Mouse (Mus musculus) limb, embryonic 12.5 days (tissue): ENCODE data around the gene Vmn2r7. TPM values are rescaled to one million over a fixed set of nuclear protein-coding genes. Genes with fewer than 3 reads are reported as not detected.
"Not testable (repeated sequence)": the region's sequence is repeated elsewhere in the genome, so short reads cannot be mapped to it uniquely, and the experiment has no call there.

Experiments
- ATAC-seq: fragments of 200-750 bp; cut with Nextera tagmentation; 2 replicates; pipeline ENCODE4 v1.8.0; 2017; ENCODE audit warnings: low read depth, moderate TSS enrichment; ENCODE audit not compliant: insufficient number of reproducible peaks, insufficient read depth, low FRiP score, low TSS enrichment
- H3K27ac ChIP-seq: fragments of 300-500 bp; sonication (generic); 2 replicates; pipeline ENCODE4 v1.5.1; 2016; ENCODE audit warnings: mild to moderate bottlenecking, moderate library complexity
- H3K27me3 ChIP-seq: fragments of 300-500 bp; sonication (generic); 2 replicates; pipeline ENCODE4 v1.6.1; 2016; ENCODE audit warnings: mild to moderate bottlenecking, moderate library complexity
- H3K36me3 ChIP-seq: fragments of 300-500 bp; sonication (generic); 2 replicates; pipeline ENCODE4 v1.6.1; 2016; ENCODE audit warnings: mild to moderate bottlenecking, moderate library complexity
- H3K4me1 ChIP-seq: fragments of 300-500 bp; sonication (generic); replicated peaks from 2 replicates; pipeline ENCODE4 v1.6.1; 2016
- H3K4me2 ChIP-seq: fragments of 300-500 bp; sonication (generic); 2 replicates; pipeline ENCODE4 v1.6.1; 2016; ENCODE audit warnings: mild to moderate bottlenecking, moderate library complexity
- H3K4me3 ChIP-seq: fragments of 300-500 bp; sonication (generic); replicated peaks from 2 replicates; pipeline ENCODE4 v1.5.1; 2016; ENCODE audit warnings: mild to moderate bottlenecking
- H3K9ac ChIP-seq: fragments of 300-500 bp; sonication (generic); replicated peaks from 2 replicates; pipeline ENCODE4 v1.6.1; 2016; ENCODE audit warnings: mild to moderate bottlenecking, moderate library complexity
- H3K9me3 ChIP-seq: fragments of 300-500 bp; sonication (generic); 2 replicates; pipeline ENCODE4 v1.6.1; 2016; ENCODE audit warnings: mild to moderate bottlenecking, moderate library complexity
- WGBS: fragments of 180-500 bp; shearing (Covaris S2); methylation state at CpG from one replicate; pipeline ENCODE4 v1.1.7; 2016; 5-methylcytosine and 5-hydroxymethylcytosine counted together
- polyA plus RNA-seq: library from polyadenylated mRNA; unstranded; fragments of >200 nt; fragmentation: Nextera tagmentation; extraction: Ambion mirVana; gene quantifications from 2 replicates; pipeline ENCODE4 v1.2.1, GENCODE M21; 2016

Gene Vmn2r7
- polyA plus RNA-seq, result not detected in 2 replicates

DNA sequence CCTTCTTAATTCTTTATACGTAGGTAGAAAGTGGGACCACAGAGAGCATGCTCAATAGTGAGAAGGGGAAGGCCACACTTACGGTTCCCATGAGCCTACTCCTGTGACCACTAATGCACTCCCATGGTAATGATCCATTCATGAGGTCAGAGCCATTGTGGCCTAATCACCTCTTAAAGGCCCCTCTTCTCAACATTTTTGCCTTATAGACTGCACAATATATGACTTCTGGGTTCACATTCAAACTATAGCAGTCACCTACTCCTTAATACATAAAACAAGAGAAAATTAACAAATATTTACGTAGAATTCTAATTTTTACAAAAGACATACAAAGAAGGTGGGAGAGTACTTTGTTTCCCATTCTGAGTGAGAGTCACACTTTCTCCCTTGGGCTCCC lies at the start of gene Vmn2r7:
TSS of gene Vmn2r7 (minus strand) at position 101 of the 400 bp plus-strand sequence.
- H3K27me3 ChIP-seq, ATAC-seq, H3K9me3 ChIP-seq, H3K27ac ChIP-seq, H3K4me2 ChIP-seq, H3K9ac ChIP-seq, H3K4me3 ChIP-seq, H3K36me3 ChIP-seq, H3K4me1 ChIP-seq: not testable (repeated sequence)
- 86% methylated on average over 3 of the region's 3 CpGs for WGBS

DNA sequence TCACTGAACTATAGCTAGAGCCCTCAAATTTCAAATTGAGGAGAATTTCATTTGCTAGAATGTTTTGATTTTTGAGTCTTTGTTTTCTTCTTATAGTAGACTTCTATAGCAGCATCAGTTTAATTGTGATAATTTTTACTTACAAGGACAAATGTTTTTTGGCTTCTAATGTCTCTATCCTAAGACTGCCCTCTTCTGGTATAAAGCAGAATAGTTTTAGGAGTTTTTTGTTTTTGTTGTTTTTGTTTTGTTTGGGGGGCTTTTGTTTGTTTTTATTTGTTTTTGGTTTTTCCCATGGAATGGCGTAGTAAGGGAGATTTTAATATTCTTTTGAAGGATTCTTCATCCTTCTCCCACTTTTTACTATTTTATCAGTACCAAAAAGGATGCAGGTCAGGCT lies 45.2 kb upstream of the Vmn2r7 start:
- H3K4me2 ChIP-seq, result no peak overlapping the region
- no peaks in the 10 kb centered on the region for H3K36me3 ChIP-seq
- ATAC-seq, result no peak
- H3K4me1 ChIP-seq, result no peaks in the 10 kb centered on the region
- H3K9me3 ChIP-seq, result no peaks in the 10 kb centered on the region
- no peak overlapping the region for H3K4me3 ChIP-seq
- no peak overlapping the region for H3K27ac ChIP-seq
- H3K27me3 ChIP-seq, result no peaks in the 10 kb centered on the region
- H3K9ac ChIP-seq, result no peak overlapping the region
- 52% methylated on average over 1 of the region's 1 CpGs for WGBS

DNA sequence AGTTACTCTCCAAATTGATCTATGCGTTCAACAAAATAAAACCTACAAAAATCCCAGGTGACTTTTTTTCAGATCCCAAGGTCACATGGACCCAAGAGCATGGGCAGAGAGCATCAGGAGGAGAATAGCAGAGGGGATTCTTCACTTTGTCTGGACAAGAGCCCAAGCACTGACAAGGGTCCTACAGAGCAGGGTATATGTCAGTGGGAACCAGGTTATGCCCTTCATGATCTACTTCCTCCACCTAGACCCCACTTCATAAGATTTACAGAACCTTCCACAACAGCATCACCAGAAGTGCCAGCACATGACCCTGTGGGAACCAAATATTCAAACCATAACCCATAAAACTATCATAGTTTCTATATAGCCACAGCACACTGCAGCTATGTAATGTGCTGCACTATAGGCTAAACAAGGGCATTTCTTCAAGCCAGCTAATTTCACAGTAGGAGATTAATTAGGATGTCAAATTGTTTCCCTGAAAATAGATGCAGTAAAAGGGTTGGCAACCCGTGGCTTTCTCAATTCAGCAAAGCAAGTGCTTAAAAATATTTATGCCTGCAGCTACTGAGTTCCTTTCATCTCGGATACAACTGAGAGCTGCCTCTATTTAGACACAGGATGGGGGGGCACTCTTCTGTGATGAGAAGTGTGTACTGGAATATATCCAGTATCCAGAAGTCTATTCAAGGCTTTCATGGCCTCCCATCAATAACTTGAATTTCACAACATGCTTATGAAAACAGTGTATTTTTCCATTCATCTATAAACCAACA lies 33.8 kb upstream of the Vmn2r7 start:
- ATAC-seq, result no peak
- WGBS, result 44% methylated on average over 3 of the region's 3 CpGs

DNA sequence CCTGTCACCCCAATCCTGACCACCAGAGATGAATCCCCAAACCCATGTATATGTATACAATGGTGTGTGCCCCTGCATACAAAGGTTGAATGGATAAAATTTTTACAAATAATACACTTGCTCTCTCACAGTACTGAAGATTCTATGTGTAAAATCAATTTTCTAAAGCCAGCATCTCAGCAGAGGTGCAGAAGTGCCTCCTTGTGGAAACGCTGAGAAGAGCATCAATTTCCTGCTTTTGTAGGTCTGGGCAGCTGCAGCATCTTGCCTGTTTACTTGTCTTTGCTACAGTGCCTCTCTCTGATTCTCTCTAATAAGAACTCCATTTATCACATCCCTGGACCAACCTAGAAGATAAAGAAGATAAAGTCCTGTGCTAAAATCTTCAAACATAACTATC lies 32.1 kb upstream of the Vmn2r7 start:
- no peak for ATAC-seq
- no peak overlapping the region for H3K27ac ChIP-seq
- no peak overlapping the region for H3K4me3 ChIP-seq
- H3K4me1 ChIP-seq, result no peaks in the 10 kb centered on the region
- no peaks in the 10 kb centered on the region for H3K36me3 ChIP-seq
- H3K9ac ChIP-seq, result no peak overlapping the region
- WGBS, result 50% methylated on average over 1 of the region's 1 CpGs
- no peaks in the 10 kb centered on the region for H3K27me3 ChIP-seq
- H3K9me3 ChIP-seq, result 0 out of 2 replicates have a peak, but pooled peaks cover 5% of the 10 kb centered on the region
- H3K4me2 ChIP-seq, result no peak overlapping the region

More for the DNA sequence above, 33.8 kb upstream of the Vmn2r7 start:
- H3K4me1 ChIP-seq, result no peaks in the 10 kb centered on the region
- no peak overlapping the region for H3K27ac ChIP-seq
- no peaks in the 10 kb centered on the region for H3K36me3 ChIP-seq
- H3K4me2 ChIP-seq, result no peak overlapping the region
- H3K9me3 ChIP-seq, result 0 out of 2 replicates have a peak, but pooled peaks cover 5% of the 10 kb centered on the region
- no peaks in the 10 kb centered on the region for H3K27me3 ChIP-seq
- no peak overlapping the region for H3K9ac ChIP-seq
- no peak overlapping the region for H3K4me3 ChIP-seq

DNA sequence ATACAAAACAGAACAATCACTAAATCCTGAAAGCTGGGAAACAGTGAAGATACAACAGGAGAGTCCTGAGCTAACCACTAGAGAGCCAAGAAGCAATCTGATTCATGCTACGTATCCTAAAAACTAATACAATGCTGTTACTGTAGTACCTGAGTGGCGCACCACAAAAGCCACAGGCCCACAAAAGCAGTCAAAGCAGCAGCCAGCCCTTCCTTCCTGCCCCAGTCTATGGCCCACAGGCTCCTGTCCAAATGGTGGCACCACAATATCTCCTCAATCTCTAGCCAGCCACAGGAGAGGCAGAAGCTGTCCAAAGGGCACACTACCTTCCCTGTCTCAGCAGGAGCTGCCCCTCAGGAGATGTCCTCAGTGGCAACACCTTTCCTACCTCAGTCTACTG lies 1.7 kb downstream of the Vmn2r7 start:
- H3K36me3 ChIP-seq, result no peaks in the 10 kb centered on the region
- ATAC-seq, result no peak
- no peaks in the 10 kb centered on the region; the same call in 1 of the 2 replicates for H3K27me3 ChIP-seq
- no peak overlapping the region for H3K4me2 ChIP-seq
- H3K9me3 ChIP-seq, result no peaks in the 10 kb centered on the region
- H3K27ac ChIP-seq, result no peak overlapping the region
- H3K4me1 ChIP-seq, result no peaks in the 10 kb centered on the region
- no peak overlapping the region for H3K4me3 ChIP-seq
- no peak overlapping the region for H3K9ac ChIP-seq
- WGBS, result 93% methylated on average over 2 of the region's 2 CpGs

DNA sequence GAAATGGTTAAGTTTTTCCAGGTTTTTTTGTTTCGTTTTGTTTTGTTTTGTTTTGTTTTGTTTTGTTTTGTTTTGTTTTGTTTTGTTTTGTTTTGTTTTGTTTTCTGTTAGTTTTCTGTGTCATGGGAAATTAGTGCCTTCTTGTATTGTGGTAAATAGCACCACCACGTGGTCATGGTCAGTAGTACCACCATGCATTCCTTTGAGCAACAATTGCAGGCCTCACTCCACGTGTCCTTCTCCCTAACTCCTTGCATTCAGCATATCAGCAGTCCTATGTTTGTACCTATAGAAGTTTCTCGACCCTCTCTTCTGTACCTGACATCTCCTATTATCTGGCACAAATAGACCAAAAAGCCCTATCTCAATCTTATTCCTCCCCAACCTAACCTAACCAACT lies 2.3 kb downstream of the Vmn2r7 start:
- ATAC-seq, result no peak
- Histone ChIP-seq H3K4me3 (no peak overlapping the region), H3K9me3 (no peaks in the 10 kb centered on the region), H3K36me3 (no peaks in the 10 kb centered on the region), H3K27me3 (no peaks in the 10 kb centered on the region; the same call in 1 of the 2 replicates), H3K4me1 (no peaks in the 10 kb centered on the region), H3K27ac (no peak overlapping the region), H3K4me2 (no peak overlapping the region), H3K9ac (no peak overlapping the region)
- 16% methylated on average over 4 of the region's 4 CpGs for WGBS

DNA sequence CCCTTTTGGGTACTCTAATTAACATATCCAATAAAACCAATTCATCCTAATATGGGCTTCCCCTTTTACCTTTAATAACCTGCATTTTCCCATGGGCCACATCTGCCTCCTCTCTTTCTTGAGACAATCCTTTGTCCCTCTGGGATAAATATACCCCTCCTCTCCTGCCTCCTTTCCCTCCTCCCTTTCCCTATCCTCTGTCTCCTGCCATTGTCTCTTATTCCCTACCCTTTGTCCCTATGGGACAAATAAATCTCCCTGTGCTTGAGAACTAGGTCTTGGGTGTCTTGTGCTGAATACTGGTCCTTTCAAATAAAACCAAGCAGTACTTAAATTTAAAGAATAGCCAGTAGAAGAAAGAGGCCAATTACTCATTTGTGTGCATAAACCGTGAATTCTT lies 13.4 kb downstream of the Vmn2r7 start:
- no peaks in the 10 kb centered on the region for H3K9me3 ChIP-seq
- 78% methylated on average over 1 of the region's 1 CpGs for WGBS
- no peaks in the 10 kb centered on the region for H3K36me3 ChIP-seq

DNA sequence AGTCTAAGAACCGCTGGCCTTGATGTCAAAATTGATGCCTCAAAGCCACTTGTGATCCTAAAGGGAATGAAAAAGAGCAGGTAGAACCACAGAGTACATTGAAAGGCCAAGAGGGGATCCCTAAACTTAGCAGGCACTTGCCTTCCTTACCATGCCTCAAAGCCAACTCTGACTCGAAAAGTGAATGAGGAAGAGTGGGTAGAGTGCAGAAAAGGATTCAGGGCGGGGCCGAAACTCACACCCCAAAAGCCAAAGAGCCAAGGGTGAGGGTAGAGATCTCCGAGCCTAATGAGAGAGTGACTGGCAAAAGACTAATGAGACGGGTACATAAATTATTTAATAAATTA lies 53.3 kb downstream of the Vmn2r7 start:
- Histone ChIP-seq H3K36me3 (no peaks in the 10 kb centered on the region), H3K4me3 (no peak overlapping the region), H3K4me1 (no peaks in the 10 kb centered on the region), H3K9ac (no peak overlapping the region), H3K27ac (no peak overlapping the region), H3K4me2 (no peak overlapping the region), H3K9me3 (no peaks in the 10 kb centered on the region), H3K27me3 (no peaks in the 10 kb centered on the region; the same call in 1 of the 2 replicates)
- no peak for ATAC-seq
- WGBS, result 51% methylated on average over 6 of the region's 6 CpGs

More for the DNA sequence above, 13.4 kb downstream of the Vmn2r7 start:
- H3K27ac ChIP-seq, result no peak overlapping the region
- no peak overlapping the region for H3K9ac ChIP-seq
- H3K4me3 ChIP-seq, result no peak overlapping the region
- H3K27me3 ChIP-seq, result no peaks in the 10 kb centered on the region
- no peaks in the 10 kb centered on the region for H3K4me1 ChIP-seq
- no peak overlapping the region for H3K4me2 ChIP-seq
- ATAC-seq, result no peak

DNA sequence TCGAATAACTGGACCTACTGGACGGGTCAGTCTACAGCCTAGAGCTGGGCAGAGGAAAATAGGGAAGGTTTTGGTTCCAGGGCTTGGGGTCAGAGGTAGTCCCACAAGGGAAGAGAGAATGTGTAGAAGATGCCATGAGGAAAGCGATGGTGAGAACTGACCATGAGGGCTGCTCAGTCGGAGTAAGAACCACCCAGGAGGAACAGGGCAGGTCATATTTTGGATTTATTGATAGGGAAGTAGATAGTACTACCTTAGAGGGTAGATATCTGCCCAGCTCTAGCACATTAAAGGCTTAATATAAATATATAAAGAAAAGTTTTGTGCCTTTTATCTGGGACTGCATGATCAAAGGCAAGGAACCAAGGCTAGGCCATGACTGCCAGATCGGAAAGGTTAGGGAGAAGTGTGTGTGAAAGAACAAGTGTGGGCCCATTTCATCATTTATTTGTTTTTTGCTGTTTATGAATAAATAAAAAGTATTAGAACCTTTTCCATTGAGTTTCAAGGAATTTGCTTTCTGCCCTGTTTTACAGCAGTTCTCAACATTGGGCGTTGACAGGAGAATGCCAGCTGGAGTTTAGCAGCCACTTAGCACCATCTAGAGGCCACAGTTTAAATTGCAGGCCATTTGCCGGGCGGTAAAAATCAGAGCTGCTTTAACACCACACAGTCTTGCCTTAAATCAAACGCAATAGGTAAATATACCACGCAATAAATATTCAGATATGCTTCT lies 53.9 kb downstream of the Vmn2r7 start:
- Histone ChIP-seq H3K4me1 (no peaks in the 10 kb centered on the region), H3K4me3 (no peak overlapping the region), H3K27ac (no peak overlapping the region), H3K9ac (no peak overlapping the region), H3K36me3 (no peaks in the 10 kb centered on the region), H3K4me2 (no peak overlapping the region), H3K9me3 (no peaks in the 10 kb centered on the region), H3K27me3 (no peaks in the 10 kb centered on the region; the same call in 1 of the 2 replicates)
- 49% methylated on average over 10 of the region's 10 CpGs for WGBS
- ATAC-seq, result no peak

DNA sequence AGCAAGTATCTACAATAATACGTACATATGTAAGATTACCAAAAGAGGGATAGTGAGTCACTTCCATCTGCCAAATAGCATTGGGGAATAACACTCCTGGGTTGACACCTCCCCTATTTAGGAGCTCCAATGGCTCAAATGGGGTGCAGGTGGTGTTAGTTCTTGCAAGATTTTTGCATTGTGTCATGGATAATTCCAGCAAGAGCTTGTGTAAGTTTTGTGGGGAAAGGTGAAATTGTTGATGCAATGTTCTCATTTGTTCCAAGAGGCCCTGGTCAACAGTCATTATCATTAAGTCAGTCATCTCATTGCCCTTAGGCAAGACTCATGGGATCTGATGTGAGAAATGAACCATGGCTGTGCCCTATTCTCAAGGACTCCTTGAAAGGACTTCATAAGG lies 61.7 kb downstream of the Vmn2r7 start:
- no peaks in the 10 kb centered on the region for H3K9me3 ChIP-seq
- no peak overlapping the region for H3K27ac ChIP-seq
- H3K27me3 ChIP-seq, result no peaks in the 10 kb centered on the region
- no peak overlapping the region for H3K9ac ChIP-seq
- no peak overlapping the region for H3K4me2 ChIP-seq
- 88% methylated on average over 1 of the region's 1 CpGs for WGBS
- H3K4me1 ChIP-seq, result no peaks in the 10 kb centered on the region
- no peak for ATAC-seq
- H3K4me3 ChIP-seq, result no peak overlapping the region
- H3K36me3 ChIP-seq, result no peaks in the 10 kb centered on the region

DNA sequence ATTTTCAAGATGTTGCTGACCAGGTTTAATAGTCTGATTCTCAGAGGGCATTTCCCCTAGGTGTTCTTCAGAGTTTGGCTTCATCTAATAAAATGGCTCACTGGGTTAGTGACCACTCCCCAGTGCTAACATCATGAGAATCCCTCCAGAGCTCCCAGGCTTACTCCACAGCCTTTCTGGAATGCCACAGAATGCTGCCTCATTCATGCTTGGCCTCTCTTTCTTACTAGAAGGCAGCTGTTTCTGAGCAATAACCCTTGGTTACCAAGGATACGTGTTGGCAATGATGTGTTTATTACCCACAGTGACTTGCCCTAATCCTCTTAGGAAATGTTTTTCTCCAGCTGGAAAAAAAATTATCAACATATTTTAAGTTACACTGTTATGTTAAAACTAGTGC lies 72.4 kb downstream of the Vmn2r7 start:
- Histone ChIP-seq H3K9ac (no peak overlapping the region), H3K4me2 (no peak overlapping the region), H3K4me3 (no peak overlapping the region), H3K9me3 (no peaks in the 10 kb centered on the region), H3K4me1 (no peaks in the 10 kb centered on the region), H3K27ac (no peak overlapping the region), H3K36me3 (no peaks in the 10 kb centered on the region), H3K27me3 (no peaks in the 10 kb centered on the region)
- 46% methylated on average over 1 of the region's 1 CpGs for WGBS
- peak; percentile 79 for ATAC-seq
